Mouse (Mus musculus) spleen, postnatal 36 days (tissue): Measurements from ENCODE around the gene Osbpl2.

ENCODE experiments used
- DNase-seq, 2 experiments: peaks; one replicate each; pipeline ENCODE4 v3.0.0; 2022; ENCODE audit warnings: low spot score in 2 of 2, mixed read lengths in 1 of 2

Osbpl2 gene

DNA sequence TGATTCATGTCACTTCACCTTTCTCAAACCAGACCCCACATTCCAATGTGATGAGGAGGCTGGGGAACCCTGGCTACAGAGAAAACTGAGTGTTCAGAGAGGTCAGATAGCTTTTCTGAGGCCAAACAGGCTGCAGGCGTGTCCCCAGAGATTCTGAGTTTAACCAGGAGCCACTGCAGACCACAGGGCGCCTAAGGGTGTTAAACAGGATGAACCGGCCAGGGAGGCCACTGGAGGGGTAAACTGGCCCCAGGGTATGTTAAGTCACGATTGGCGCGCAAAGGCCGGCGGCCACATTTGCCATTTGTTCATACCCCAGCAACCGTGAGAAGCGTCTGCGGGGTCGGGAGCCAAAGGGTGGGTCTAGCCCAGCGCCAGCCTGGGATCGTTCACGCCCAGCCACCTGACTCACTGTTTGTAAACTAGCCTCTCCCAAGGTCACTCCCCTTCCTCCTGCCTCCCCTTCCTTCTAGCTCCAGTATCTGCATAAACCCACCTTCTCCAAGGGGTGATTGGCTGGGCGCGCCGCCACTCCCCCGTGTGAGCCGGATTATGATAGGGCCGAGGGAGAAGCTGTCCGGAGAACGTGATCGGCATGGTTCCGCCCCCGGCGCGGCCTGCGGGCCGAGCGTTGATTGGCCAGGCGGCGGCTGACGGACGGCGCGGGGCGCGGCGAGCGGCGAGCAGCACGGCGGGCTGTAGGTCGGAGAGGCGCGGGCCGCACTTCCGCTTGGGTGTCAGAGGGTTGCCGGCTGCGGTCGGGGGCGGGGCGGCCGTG is at the start of gene Osbpl2:
TSS of gene Osbpl2 (plus strand) at position 646 of the 778 bp plus-strand sequence.
- DNase-seq: peak; percentile 100

DNA sequence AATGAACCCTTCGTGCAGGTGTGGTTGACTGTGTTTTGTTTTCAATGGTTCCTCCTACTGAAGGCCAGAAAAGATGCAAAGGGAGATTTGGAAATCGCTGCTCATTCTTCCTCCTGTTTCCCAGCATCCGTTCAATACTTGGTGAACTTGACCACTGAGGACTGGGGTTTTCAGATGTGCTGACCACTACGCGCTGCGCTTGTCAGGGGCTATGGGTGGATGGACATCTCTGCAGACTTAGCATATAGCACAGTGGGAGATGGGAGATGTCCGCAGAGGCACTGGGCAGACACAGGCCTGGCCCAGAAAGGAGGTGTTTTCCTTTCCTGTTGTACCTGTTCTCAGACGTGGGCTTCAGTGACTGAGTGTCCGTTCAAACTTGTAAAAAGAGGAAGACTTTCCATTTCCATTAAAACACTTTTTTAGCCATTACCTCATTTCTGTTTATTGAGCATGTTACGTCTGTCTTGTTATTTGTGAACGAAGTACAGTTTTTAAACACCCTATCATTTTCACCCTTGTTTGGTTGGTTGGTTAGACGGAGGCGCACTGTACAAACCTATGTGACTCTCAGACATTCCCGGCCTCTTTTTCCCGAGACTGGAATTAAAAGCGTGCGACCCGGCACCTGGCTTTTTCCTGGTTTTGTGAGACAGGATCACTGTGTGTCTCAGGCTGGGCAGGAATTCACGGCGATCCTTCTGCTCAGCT is 49.2 kb upstream of the Osbpl2 start:
- no peak for DNase-seq

DNA sequence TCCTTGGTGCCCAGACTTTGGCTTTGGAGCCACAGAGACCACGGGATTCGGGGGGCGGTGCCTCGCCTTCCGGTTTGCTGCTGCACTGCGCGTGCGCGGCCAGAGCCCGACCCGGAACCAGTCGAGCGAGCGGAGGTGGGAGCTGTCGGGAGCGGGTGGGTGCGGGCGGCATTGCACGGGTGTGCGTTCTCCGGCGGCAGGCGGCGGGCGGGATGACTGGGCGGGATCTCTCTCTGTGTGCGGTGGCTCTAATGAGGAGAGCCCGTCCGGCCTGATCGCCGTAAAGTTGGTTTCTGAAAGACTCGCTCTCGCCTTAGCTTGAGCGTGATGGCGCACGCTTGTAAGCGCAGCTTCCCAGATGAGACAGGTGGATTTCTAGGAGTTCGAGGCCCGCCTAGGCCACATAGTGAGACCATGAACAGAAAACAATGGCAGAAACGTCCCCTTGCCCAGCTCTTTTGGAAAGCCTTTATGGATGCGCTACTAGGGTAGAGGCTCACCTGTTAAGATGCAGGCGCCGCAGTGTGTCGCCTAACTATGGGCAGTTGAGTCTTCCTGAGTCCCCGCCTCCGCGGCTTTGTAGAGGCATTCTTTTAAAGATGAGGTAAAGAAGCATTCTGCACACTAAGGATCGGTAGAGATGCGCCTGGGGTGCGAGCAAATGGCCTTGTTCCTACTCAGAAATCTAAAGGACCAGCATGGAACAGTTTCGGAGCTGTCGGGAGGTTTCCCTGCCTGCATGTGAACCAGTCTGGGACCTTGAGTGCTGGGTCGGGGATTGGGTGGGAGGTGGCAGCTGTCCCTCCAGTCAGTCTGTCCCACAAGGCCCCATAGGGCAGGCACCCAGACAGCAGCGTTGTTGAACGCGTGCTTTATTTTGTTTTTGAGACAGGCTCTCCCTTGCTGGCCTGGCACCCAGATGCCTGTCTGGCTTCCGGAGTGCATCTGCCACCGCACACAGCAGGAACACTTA is 48.3 kb upstream of the Osbpl2 start, which contains the start of gene Mtg2:
TSS of gene Mtg2 (plus strand) at position 108 of the 973 bp plus-strand sequence.
- peak; percentile 89 to 90 for DNase-seq

DNA sequence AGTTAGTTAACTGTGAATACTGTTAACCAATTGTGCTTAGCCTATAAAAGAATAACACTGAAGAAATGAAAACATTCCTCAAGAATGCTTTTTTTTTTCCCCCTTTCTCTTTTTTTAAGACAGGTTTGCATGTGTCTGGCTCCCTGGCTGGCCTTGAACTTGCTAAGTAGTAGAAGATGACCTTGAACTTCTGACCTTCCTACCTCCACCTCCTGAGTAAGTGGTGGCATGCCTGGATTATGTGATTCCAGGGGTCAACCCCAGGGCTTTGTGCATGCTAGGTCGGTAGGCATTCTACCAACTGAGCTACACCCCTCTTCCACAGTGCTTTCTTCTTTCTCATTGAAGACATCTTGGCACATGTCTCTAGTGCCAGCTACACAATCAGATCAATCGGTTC is 47.4 kb upstream of the Osbpl2 start:
- no peak for DNase-seq

DNA sequence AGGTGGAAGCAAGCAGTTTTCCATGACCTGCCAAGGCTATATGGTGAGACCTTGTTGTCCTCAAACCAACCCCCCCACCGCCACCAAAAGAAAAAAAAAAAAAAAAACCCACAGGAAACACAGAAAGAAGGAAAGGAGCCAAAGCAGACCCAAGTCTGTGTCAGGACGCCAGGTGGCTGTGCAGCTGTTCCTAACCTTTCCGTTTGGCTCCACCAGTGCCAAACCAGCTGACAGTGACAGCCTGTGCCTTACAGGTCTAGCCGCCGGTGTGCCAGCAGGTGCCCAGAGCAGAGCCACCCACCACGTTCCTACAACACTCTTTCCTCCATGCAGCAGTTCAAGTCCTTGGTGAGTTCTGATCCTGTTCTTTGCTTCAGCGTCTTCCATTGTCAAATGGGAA is 46.2 kb upstream of the Osbpl2 start:
- no peak for DNase-seq

DNA sequence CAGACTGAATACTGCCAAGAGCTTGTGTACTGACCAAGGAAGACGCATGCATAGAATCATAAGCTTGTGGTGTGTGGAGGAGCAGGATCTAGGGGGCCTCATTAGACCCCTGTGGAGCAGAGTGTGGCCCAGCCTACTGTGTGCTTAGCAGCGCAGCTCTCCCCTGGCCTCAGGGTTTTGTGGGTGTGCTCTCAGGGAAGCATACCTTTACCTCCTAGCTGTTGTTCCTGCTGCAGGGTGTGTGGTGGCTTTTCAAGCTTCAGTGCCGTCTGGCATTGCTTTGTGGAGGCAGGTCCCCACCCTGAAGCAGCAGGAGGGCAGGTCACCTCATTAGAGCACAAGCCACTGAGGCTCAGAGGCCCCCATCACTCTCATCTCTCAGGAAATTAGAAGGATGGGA is 41.5 kb upstream of the Osbpl2 start:
- DNase-seq: no peak

DNA sequence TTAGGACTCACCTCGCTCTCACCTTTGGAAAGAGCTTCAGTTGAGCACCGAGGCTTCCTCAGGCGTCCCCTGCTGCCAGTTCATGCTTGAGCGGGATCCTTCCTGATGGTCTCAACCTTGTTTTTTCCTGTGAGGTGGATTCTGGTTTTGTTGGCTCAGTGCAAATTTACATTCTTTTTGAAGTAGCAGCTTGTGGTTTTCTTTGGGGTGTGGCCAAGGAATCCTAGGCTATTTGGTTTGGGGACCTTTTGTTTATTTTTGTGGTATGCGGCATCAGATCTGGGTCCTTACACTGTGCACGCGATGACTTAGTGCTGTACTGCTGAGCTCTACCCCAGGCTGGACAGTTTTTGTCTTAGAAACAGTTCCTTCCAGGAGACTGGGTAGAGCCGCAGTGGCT is 38.4 kb upstream of the Osbpl2 start:
- DNase-seq: no peak

DNA sequence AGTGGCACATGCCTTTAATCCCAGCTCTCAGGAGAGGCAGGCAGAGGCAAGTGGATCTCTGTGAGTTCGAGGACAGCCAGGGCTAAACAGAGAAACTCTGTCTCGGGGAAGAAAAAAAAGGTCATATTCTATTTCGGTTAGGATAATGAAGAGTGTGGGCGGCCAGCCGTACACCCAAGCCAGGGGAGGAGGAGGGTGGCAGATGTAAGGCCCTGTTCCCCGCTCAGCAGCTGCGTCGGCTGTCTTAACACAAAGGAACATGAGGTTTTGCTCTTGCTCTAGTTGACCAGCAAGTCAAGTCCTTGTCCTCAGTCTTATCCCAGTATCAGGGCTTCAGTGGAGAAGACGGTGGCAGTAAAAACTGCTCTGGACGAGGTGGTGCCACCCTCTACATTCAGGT is 36.0 kb upstream of the Osbpl2 start:
- DNase-seq: no peak

DNA sequence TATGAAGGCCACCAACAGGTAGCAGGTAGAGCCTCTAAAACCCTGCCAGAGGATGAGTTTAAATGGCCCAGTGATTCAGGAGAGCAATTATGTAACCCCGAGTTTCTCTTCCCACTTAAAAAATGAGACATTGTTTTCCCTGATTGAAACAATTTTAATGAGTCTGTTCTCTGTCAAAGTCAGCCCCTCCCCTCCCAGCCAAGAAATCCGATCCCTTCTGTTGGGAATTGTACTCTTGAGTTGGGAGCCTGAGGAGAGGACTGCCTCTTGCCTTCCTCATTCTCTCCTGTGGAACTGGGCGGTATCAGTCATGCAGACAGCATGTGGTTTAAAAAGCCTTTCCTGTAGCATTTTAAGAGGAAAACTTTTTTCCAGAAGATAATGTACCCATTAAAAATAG is 34.5 kb upstream of the Osbpl2 start:
- DNase-seq: no peak

DNA sequence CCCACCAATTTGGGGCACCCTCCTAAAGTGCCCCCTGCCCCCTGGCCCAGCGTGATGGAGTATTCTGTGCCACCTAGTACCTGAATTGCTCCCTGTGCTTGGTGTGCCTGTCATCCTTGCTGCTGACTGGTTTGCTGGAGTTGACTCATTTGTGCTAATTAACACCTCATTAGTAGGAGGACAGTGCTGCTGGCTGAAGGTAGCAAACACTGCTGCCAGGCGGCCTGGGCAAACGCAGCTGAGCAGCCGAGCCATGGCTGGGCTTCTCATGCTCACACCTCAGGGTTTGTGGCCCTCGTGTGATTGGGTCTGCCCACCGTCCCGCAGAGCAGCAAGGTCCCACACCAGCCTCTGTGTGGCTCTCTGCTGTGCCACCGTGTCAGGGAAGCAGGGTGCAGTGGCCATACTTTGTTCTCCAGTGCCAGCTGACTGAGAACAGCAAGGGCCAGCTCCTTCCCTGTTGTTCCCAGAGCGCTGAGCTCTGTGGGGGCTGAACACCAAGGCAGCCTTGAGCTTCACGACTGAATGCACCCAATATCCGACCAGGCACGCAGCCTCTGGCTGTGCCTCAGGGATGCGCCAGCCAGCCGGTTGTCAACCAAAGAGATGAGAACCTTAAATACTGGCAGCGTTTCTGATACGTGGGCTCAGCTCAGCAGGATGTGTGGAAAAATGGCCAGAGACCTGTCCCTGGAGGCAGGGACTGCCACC is 33.0 kb upstream of the Osbpl2 start:
- no peak for DNase-seq

DNA sequence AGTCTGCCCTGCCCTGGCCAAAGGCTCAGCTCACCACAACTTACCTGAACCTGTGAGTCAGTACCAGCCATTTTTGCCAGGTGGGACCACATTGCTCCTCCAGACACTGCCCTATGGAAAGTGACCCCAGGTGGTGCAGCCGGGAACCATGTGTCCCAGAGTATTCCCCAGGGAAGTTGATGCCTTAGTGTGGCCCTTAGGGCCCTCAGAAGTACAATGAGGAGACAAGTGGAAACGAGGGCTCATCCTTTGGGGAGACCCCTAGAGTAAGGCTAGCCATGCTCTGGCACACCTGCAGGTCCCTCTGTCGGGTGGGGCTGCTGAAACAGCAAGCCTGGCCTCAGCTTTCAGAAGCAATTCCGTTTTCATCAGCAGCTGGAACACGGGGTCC is 32.5 kb upstream of the Osbpl2 start:
- no peak for DNase-seq

DNA sequence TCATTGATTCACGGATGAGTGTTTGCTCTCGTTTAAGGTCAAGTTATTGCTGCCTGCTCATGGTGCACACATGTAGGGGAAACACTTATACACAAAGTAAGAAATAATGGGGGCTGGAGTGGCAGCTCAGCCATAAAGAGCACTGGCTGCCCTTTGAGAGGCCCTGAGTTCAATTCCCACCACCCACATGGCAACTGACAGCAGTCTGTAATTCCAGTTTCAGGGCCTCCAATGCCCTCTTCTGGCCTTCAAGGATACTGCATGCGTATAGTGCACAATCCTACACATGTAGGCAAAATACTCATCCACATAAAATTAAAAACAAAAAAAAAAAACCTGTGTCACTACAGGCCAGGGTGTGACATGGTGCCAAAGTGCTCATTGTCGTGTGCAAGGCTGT is 31.6 kb upstream of the Osbpl2 start:
- DNase-seq: no peak

DNA sequence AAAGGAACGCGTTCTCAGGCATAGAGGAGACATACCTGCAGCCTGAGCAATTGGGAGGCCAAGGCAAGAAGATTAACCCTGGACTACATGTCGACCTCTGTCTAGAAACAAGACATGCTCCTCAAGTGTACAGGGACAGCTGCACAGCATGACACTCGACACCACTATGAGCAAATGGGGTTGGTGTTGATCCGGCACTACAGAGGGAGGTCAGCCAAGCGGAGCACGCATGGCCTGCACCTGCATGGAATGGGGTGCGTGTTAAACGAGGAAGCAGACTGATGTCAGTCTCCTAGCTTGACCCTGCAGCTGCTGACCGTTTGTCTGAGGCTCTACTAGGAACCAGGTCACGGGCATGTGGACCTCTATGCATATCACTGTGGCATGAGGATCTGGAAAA is 28.8 kb upstream of the Osbpl2 start:
- no peak for DNase-seq

DNA sequence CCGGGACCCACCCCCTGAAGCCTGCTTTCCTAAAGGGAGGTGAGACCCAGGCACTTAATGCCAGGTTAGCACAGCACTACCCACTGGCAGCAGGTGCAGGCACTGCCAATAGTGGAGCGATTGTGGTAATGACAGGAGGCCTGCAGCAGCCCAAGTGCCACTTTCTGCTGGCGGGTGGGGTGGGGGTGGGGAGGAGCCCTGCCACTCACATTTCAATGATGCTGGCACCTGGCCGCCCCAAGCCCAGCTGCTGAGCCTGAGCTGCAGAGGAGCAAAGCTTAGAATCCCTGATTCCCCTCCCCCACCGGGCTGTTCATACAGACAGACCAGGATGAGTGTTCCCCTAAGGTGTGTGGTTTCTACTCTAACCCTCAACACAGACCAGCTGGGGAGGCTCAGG is 23.4 kb upstream of the Osbpl2 start:
- DNase-seq: no peak

DNA sequence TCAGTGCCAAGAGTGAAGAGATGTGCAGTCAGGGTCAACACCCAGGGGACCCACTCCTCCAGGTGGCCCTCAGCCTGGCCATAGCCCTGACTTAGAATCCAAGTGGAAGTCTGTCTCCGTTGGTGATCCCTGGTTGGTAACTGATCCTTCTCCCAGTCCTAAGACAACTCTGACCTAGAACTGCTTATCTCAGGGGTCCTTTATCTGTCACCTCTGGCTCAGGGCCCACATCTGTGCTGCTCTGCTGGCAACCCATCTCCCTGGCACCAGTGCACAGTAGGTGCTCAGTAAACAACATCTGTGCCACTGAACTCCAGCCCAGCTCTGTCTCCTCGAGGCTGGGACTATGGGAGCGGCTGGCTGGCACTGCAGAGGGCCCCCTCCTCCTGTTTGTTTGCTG is 21.5 kb upstream of the Osbpl2 start:
- no peak for DNase-seq

DNA sequence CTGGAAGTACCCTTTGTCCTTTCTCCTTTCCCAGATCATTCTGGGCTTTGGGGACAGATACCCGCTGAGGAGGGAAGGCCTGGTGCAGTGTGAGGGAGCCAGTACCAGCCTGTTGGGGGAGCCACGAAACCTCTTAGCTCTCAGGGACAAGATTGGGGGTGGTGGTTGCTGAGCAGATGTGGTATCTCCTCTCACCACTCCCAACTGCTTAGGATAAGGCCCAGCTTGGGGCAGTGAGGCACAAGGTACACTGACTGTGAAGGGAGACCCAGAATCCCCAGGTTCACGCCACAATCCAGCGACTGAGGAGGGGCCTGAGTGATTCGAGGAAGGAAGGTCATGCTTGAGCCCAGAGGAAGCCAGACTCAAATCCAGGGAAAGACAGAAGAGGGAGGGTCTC is 20.9 kb upstream of the Osbpl2 start:
- DNase-seq: no peak

DNA sequence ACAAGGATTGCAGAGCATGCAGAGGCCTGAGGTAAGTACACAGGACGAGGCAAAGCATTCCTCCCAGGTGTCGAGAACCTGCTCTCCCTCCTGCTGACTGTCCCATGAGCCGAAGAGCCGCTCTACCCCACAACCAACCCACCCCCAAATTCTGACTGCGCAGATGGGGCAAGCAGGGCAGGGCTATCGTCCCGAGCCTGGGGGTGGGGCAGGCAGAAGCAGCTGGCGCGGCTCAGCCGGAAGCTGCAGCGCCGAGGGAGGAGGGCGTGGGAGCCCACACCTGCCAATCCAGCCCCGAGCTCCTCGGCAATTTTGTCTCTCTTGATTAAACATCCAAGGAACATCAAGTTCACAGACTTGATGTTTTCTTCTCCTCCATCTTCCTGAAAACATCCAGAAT is 19.6 kb upstream of the Osbpl2 start:
- no peak for DNase-seq

DNA sequence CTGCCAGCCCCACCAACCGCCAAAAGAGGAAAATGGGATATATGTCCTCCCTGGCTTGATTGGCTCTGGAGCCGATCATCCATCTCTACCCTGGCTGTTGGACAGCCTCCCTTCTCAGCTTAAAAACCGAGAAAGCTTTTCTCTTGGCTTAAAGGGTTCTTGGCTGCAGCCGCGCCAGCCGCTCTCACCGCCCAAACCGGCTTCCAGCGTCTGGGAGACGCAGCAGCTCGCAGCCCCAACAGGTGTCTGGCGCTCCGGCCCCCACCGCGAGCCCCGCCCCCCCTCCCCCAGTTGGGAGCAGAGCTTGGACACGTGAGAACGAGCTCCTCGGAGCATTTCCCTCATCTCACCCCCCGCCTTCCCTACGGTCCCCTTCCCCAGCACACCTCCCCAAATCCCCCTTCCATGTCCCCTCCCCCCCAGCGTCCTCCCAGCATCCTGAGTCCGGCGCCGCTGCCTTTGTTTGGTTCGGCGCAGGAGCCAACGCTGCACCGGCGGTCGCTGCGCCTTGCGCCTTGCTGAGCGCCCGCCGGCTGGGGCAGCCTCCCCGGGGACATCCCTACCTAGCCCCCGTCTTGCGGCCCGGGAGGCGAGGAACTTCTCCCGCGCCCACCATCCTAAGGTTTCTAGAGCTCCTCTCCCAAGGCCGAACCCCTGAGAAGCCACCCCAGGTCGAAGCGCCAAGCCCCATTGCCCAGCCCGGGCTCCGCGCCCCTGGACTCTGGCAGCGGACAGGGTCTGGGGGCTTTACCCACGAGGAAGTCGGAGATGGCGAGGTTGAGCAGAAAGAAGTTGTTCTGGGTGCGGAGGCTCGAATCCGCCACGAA is 15.7 kb upstream of the Osbpl2 start:
- DNase-seq: no peak

DNA sequence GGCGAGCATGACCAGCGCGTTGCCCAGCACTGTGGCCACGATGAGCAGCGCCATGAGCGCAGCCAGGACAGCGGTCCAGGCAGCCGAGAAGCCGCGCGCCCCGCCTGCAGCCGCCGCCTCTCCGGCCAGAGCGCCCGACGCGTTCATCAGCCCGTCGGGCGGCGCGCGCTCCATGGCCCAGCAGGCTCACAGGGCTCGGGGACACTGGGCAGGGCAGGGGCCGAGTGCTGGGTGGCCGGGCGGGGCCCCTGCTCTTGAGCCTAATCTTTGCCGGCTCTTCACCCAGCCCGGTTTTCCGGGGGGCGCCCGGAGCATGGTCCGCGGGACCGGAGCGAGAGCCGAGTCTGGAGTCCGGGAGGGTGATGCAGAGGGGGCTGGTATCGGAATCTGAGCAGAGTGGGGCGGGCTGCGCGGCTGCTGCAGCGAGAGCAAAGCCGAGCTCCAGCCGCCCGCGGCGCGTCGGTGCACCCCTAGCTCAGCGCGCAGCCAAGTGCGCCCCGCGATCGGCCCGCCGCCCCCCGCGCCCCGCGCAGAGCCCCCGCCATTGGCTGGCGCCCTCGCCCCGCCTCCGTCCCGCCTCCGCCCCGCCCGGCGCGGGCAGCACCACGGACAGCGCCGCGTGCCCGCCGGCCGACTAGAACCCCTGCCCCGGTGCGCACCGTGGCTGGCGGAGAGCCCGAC is 15.0 kb upstream of the Osbpl2 start, which contains the start of gene Hrh3:
TSS of gene Hrh3 (minus strand) at position 511 of the 681 bp plus-strand sequence.
- DNase-seq: peak; percentile 56 to 71
